Comparison of ENCODE assay signal across 12 mouse cellular contexts in genomic region chr1:182110708-182111385, GRCm38 (mm10). TPM values are rescaled to one million over a fixed set of nuclear protein-coding genes. Genes with fewer than 3 reads are reported as not detected.
A peak's percentile ranks its signal among the peaks of the same experiment; 100 is the strongest.
DNase-seq lines count a peak whose midpoint lies in the region; ATAC-seq and TF ChIP-seq lines count a peak whose summit lies in the region.
"Had no signal": no experiment of that assay in that cellular context is flagged by ENCODE, and none has a peak within 500 bp of the region (broad histone marks: within the 10 kb centered on the region; RNA-seq: fewer than 3 reads in every experiment).

No protein-coding gene starts in this region.

- intact Hi-C loops in gastrocnemius, adult 2 months (cut with DNase I) = loop anchor here (5.0 kb wide), 1 partner anchor 89 kb away; no protein-coding TSS in a partner anchor
- intact Hi-C loops in gastrocnemius, postnatal 14 days (cut with DNase I; ENCODE audit: low total_unique reads) = loop anchor here (5.0 kb wide), 1 partner anchor 94 kb away; the partner anchor contains the start of gene Enah
- intact Hi-C loops in heart, postnatal 10 days (cut with DNase I) = loop anchor here (10.0 kb wide), 1 partner anchor 186 kb away; no protein-coding TSS in a partner anchor

- peak overlapping the region; percentile 71 for H3K27ac ChIP-seq in gastrocnemius, adult 2 months
- H3K27ac ChIP-seq in intestine, postnatal 0 days (ENCODE audit: low read depth, low read length) = no peak overlapping the region
- H3K27ac ChIP-seq in hindbrain, embryonic 11.5 days (ENCODE audit: low read depth, low read length) = no peak overlapping the region
- H3K27ac ChIP-seq: intestine, embryonic 15.5 days; stomach, embryonic 15.5 days had no signal

- ATAC-seq in intestine, postnatal 0 days = no peak
- no peak for ATAC-seq in hindbrain, embryonic 11.5 days (ENCODE audit: low FRiP score)
- ATAC-seq: CD4-positive, CD25-positive, alpha-beta regulatory T cell, adult 4 months; intestine, embryonic 15.5 days had no signal

- H3K4me3 ChIP-seq in gastrocnemius, adult 2 months = no peak overlapping the region
- H3K4me3 ChIP-seq in intestine, postnatal 0 days (ENCODE audit: low read depth, low read length) = no peak overlapping the region
- no peak overlapping the region for H3K4me3 ChIP-seq in hindbrain, embryonic 11.5 days (ENCODE audit: low read depth, low read length)
- H3K4me3 ChIP-seq: intestine, embryonic 15.5 days; stomach, embryonic 15.5 days had no signal

- no peaks in the 10 kb centered on the region for H3K27me3 ChIP-seq in intestine, postnatal 0 days (replicated peaks; ENCODE audit: control insufficient read depth, insufficient read depth, low read length)
- no peaks in the 10 kb centered on the region for H3K27me3 ChIP-seq in hindbrain, embryonic 11.5 days (ENCODE audit: control insufficient read depth, insufficient read depth, low read length)
- H3K27me3 ChIP-seq: intestine, embryonic 15.5 days; stomach, embryonic 15.5 days had no signal

- H3K9ac ChIP-seq in intestine, postnatal 0 days (ENCODE audit: low read depth, low read length) = no peak overlapping the region; the same call in 1 of the 2 replicates
- no peak overlapping the region for H3K9ac ChIP-seq in hindbrain, embryonic 11.5 days (ENCODE audit: low read depth, low read length)
- H3K9ac ChIP-seq: intestine, embryonic 15.5 days; stomach, embryonic 15.5 days had no signal

- no peak for DNase-seq in gastrocnemius, adult 2 months
- DNase-seq in gastrocnemius, postnatal 14 days = no peak
- peak; percentile 87 for DNase-seq in NIH3T3 (ENCODE audit: low read depth)
- peak; percentile 90 to 91 for DNase-seq in cerebellum, postnatal 10 days
- peak; percentile 61 to 65 for DNase-seq in heart, postnatal 10 days
- no peak for DNase-seq in adipocyte (ENCODE audit: low spot score)
- DNase-seq in hindbrain, embryonic 11.5 days (ENCODE audit: low spot score) = no peak

- H3K36me3 ChIP-seq in intestine, postnatal 0 days (ENCODE audit: control insufficient read depth, insufficient read depth) = no peaks in the 10 kb centered on the region
- H3K36me3 ChIP-seq in hindbrain, embryonic 11.5 days (ENCODE audit: control insufficient read depth, insufficient read depth, low read length) = no peaks in the 10 kb centered on the region
- H3K36me3 ChIP-seq: intestine, embryonic 15.5 days; stomach, embryonic 15.5 days had no signal

- TF ChIP-seq CTCF in gastrocnemius, adult 2 months (IDR thresholded peaks at IDR 0.05) = no peak
- TF ChIP-seq CTCF in intestine, postnatal 0 days (IDR thresholded peaks at IDR 0.05; ENCODE audit: low read depth) = no peak

- WGBS in intestine, postnatal 0 days = 72% methylated on average over 15 of the region's 15 CpGs
- 73% methylated on average over 15 of the region's 15 CpGs for WGBS in hindbrain, embryonic 11.5 days

- H3K4me1 ChIP-seq in intestine, postnatal 0 days (replicated peaks; ENCODE audit: control insufficient read depth, insufficient read depth, low read length) = no peaks in the 10 kb centered on the region
- peaks cover 4% of the 10 kb centered on the region; the same call in 1 of the 2 replicates for H3K4me1 ChIP-seq in hindbrain, embryonic 11.5 days (replicated peaks; ENCODE audit: control insufficient read depth, insufficient read depth, low read length)

- no peak overlapping the region for H3K4me2 ChIP-seq in intestine, postnatal 0 days (replicated peaks; ENCODE audit: low read depth)
- no peak overlapping the region for H3K4me2 ChIP-seq in hindbrain, embryonic 11.5 days (replicated peaks; ENCODE audit: low read depth, low read length)
- H3K4me2 ChIP-seq: intestine, embryonic 15.5 days; stomach, embryonic 15.5 days had no signal

- no peaks in the 10 kb centered on the region for H3K9me3 ChIP-seq in intestine, postnatal 0 days (ENCODE audit: control insufficient read depth)
- no peaks in the 10 kb centered on the region for H3K9me3 ChIP-seq in hindbrain, embryonic 11.5 days (ENCODE audit: control insufficient read depth, low read length)
- H3K9me3 ChIP-seq: intestine, embryonic 15.5 days; stomach, embryonic 15.5 days had no signal

RNA-seq across cellular contexts. Expression of gene Srp9, which starts 13.7 kb away (rescaled TPM):
- 10 to 100 TPM; 41.1 to 44.9 TPM for total RNA-seq in gastrocnemius, adult 2 months (2021)
- 10 to 100 TPM; 36.2 to 39.1 TPM for total RNA-seq in gastrocnemius, postnatal 14 days (2021)
- 10 to 100 TPM; 48.1 to 49.0 TPM for total RNA-seq in heart, postnatal 10 days (2021)
- polyA plus RNA-seq in intestine, postnatal 0 days (2015; fragmentation: Nextera tagmentation; extraction: Ambion mirVana) = 208 and 218 TPM in 2 replicates
- polyA plus RNA-seq in hindbrain, embryonic 11.5 days (2014; fragmentation: Nextera tagmentation; extraction: Ambion mirVana) = 179 and 180 TPM in 2 replicates

RNA-seq across cellular contexts. Expression of gene Vmn1r1, which starts 53.4 kb away (rescaled TPM):
- not detected for total RNA-seq in gastrocnemius, adult 2 months (2021)
- total RNA-seq in gastrocnemius, postnatal 14 days (2021) = not detected
- not detected for total RNA-seq in heart, postnatal 10 days (2021)
- not detected in 2 replicates for polyA plus RNA-seq in intestine, postnatal 0 days (2015; fragmentation: Nextera tagmentation; extraction: Ambion mirVana)
- not detected in 2 replicates for polyA plus RNA-seq in hindbrain, embryonic 11.5 days (2014; fragmentation: Nextera tagmentation; extraction: Ambion mirVana)
- total RNA-seq: layer of hippocampus, postnatal 14 days had no signal
- polyA plus RNA-seq: intestine, embryonic 15.5 days; stomach, embryonic 15.5 days had no signal

Comparison
In these comparisons a context has a peak if more than half of its experiments do, and no peak if none do; other contexts are left out.
1. DNase-seq: peak in NIH3T3 (single experiment), cerebellum, postnatal 10 days (2 of 2) and heart, postnatal 10 days (2 of 2); none in gastrocnemius, adult 2 months (single experiment), gastrocnemius, postnatal 14 days (single experiment), adipocyte (single experiment) and hindbrain, embryonic 11.5 days (single experiment).